Mouse (Mus musculus) stomach, embryonic 14.5 days (tissue): ENCODE measurements around the gene Atxn7l1. TPM values are rescaled to one million over a fixed set of nuclear protein-coding genes. Genes with fewer than 3 reads are reported as not detected.

Experiments
- ATAC-seq: fragments of 200-750 bp; cut with Nextera tagmentation; 2 replicates; pipeline ENCODE4 v1.8.0; 2017; ENCODE audit warnings: low read depth, moderate TSS enrichment; ENCODE audit not compliant: insufficient number of reproducible peaks, insufficient read depth, low FRiP score
- H3K27ac ChIP-seq: fragments of 300-500 bp; sonication (generic); 2 replicates; pipeline ENCODE4 v1.5.1; 2014; ENCODE audit warnings: mild to moderate bottlenecking, low read length, moderate library complexity, mixed read lengths
- H3K27me3 ChIP-seq: fragments of 300-500 bp; sonication (generic); 2 replicates; pipeline ENCODE4 v1.6.1; 2014; ENCODE audit warnings: low read length, control low read depth, mixed read lengths; ENCODE audit not compliant: control insufficient read depth, insufficient read depth
- H3K36me3 ChIP-seq: fragments of 300-500 bp; sonication (generic); 2 replicates; pipeline ENCODE4 v1.6.1; 2014; ENCODE audit warnings: mild to moderate bottlenecking, control low read depth, low read length, moderate library complexity, mixed read lengths; ENCODE audit not compliant: control insufficient read depth, insufficient read depth
- H3K4me1 ChIP-seq: fragments of 300-500 bp; sonication (generic); 2 replicates; pipeline ENCODE4 v1.6.1; 2014; ENCODE audit warnings: low read length, control low read depth, mixed read lengths; ENCODE audit not compliant: control insufficient read depth, insufficient read depth
- H3K4me2 ChIP-seq: fragments of 300-500 bp; sonication (generic); replicated peaks from 2 replicates; pipeline ENCODE4 v1.6.1; 2014; ENCODE audit warnings: low read depth, low read length, control low read depth
- H3K4me3 ChIP-seq: fragments of 300-500 bp; sonication (generic); 2 replicates; pipeline ENCODE4 v1.5.1; 2014; ENCODE audit warnings: low read depth, low read length, control low read depth
- H3K9ac ChIP-seq: fragments of 300-500 bp; sonication (generic); replicated peaks from 2 replicates; pipeline ENCODE4 v1.6.1; 2014; ENCODE audit warnings: low read depth, mild to moderate bottlenecking, control low read depth, low read length, moderate library complexity, mixed read lengths
- H3K9me3 ChIP-seq: fragments of 300-500 bp; sonication (generic); 2 replicates; pipeline ENCODE4 v1.6.1; 2016; ENCODE audit warnings: low read depth, low read length, control low read depth; ENCODE audit not compliant: control insufficient read depth
- WGBS: fragments of 180-500 bp; shearing (Covaris S2); extraction: QIAGEN DNeasy Blood & Tissue Kit; methylation state at CpG from one replicate; pipeline ENCODE4 v1.1.7; 2014; 5-methylcytosine and 5-hydroxymethylcytosine counted together
- polyA plus RNA-seq: library from polyadenylated mRNA; unstranded; fragments of >200 nt; fragmentation: Nextera tagmentation; extraction: Ambion mirVana; gene quantifications from 2 replicates; pipeline ENCODE4 v1.2.1, GENCODE M21; 2014

The Atxn7l1 gene
- polyA plus RNA-seq, 1 experiment from 2014 or later, result 21.5 TPM

DNA sequence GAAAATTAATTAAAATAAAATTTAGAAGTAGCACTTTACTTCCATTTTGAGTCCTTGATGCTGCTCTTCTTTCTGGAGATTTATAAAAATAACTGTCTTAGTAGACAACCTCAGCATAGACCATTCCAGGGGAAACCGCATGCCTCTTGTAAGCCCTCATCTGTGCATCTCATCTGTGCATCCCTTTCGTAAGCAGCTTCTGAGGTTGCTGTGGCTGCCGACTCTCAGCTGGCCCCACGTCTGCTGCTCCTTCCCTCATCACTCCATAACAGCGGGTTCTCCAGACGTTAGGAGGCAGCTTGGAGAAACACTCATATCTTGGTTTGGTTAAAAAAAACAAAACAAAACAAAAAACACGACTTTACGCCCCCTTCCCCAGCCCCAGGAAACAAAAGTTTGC lies 47.7 kb downstream of the Atxn7l1 start:
- no peak overlapping the region for H3K9ac ChIP-seq
- WGBS, result 68% methylated on average over 8 of the region's 8 CpGs
- ATAC-seq, result no peak

DNA sequence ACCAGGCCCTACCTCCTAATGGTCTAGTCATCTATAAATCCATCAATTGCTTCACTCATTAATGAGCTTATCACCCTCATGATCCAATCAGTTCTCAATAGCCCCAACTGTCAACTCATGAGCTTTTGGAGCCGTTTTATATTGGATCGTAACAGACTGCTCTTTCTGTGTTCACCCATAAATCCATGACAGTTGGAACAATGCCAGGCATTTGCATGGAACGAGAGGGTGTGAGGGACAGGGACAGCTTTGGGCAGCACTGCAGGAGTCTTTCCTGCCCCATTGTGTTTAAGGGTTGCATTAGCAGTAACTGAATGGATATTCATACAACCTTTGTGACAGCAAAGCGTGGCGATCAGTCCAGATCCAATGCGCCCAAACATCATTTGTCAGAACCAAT lies 49.8 kb downstream of the Atxn7l1 start:
- WGBS, result 71% methylated on average over 6 of the region's 6 CpGs
- Histone ChIP-seq H3K27ac (no peak overlapping the region), H3K27me3 (no peaks in the 10 kb centered on the region), H3K4me3 (no peak overlapping the region), H3K36me3 (no peaks in the 10 kb centered on the region), H3K4me2 (no peak overlapping the region), H3K4me1 (peaks cover 6% of the 10 kb centered on the region; the same call in 1 of the 2 replicates), H3K9ac (no peak overlapping the region), H3K9me3 (no peaks in the 10 kb centered on the region)
- no peak for ATAC-seq

More for the DNA sequence above, 47.7 kb downstream of the Atxn7l1 start:
- Histone ChIP-seq H3K4me2 (no peak overlapping the region), H3K27me3 (no peaks in the 10 kb centered on the region), H3K4me1 (peaks cover 6% of the 10 kb centered on the region; the same call in 1 of the 2 replicates), H3K27ac (no peak overlapping the region), H3K4me3 (no peak overlapping the region), H3K9me3 (no peaks in the 10 kb centered on the region), H3K36me3 (no peaks in the 10 kb centered on the region)

DNA sequence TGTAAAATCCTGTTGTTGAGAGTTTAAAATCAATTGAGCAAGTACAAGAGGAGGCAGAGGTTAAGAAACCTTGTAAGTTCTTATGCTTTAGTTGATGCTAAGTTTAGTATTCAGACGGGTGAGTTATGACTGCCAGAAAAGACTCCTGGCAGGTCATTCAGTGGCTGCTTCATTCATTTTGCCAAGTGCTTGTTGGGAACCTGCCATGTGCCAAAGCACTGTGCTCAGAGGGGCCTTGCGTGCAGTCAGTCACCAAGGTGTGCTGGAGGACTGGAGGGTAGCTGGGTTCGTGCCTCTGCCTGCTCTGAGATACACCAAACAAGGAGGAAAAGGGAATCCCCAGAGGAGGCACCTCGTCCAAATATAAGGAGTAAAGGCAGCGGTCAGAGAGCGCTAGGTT lies 50.3 kb downstream of the Atxn7l1 start:
- Histone ChIP-seq H3K36me3 (no peaks in the 10 kb centered on the region), H3K4me3 (no peak overlapping the region), H3K27ac (no peak overlapping the region), H3K4me1 (peaks cover 6% of the 10 kb centered on the region; the same call in 1 of the 2 replicates), H3K9me3 (no peaks in the 10 kb centered on the region), H3K4me2 (no peak overlapping the region), H3K27me3 (no peaks in the 10 kb centered on the region), H3K9ac (no peak overlapping the region)
- ATAC-seq, result no peak
- WGBS, result 84% methylated on average over 6 of the region's 6 CpGs

DNA sequence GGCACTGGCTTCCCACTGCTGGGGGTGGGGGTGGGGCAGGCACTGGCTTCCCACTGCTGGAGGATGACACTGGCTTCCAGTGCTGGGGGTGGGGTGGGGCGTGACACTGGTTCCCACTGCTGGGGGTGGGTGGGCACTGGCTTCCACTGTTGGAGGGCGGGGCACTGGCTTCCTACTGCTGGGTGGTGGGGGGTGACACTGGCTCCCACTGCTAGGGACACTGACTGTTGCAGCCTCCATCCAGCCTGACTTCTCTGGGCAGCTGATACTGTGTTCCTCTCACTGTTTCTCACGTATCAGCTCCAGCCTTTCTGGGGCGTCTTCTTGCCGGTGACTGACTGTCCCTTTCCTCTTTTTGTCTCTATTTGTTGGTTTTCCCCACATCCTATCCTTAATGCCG lies 53.6 kb downstream of the Atxn7l1 start:
- Histone ChIP-seq H3K36me3 (no peaks in the 10 kb centered on the region), H3K9me3 (no peaks in the 10 kb centered on the region), H3K27ac (no peak overlapping the region), H3K4me2 (no peak overlapping the region), H3K27me3 (no peaks in the 10 kb centered on the region), H3K4me1 (no peaks in the 10 kb centered on the region), H3K9ac (no peak overlapping the region), H3K4me3 (no peak overlapping the region)
- no peak for ATAC-seq
- WGBS, result 82% methylated on average over 6 of the region's 6 CpGs

DNA sequence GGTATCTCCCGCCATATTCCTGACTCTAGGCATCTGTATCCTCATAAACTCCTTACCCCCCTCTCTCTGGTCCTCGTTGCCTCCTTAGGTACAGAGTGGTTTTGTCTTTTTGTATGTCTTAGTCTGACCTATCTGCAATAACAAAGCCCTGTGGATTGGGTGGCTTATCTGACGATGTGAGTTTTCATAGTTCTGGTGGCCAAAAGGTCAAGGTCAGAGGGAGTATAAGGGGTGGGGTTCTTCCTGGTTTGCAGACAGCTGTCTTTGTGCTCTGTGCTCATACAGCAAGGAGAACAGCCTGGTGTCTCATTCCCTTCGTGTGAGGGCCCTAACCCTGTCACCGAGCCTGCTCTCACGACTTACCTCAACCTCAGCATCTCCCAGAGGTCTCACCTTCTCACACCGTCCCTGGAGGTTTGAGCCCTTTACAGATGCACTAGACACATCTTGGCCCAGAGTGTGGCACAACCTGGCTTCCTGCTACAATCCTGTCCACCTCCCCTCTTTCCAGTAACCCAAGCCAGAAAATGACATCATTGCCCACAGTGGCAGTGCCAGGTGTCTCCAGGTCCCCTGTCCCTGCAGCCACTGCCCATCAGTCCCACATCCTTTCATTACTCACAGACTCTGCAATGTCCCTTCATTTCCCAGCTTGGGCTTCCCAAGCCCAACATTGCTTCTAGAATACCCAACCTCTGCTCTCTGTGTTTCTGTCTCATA lies 54.2 kb downstream of the Atxn7l1 start:
- Histone ChIP-seq H3K9me3 (no peaks in the 10 kb centered on the region), H3K4me2 (no peak overlapping the region), H3K9ac (no peak overlapping the region), H3K4me3 (no peak overlapping the region), H3K36me3 (no peaks in the 10 kb centered on the region), H3K27ac (no peak overlapping the region), H3K27me3 (no peaks in the 10 kb centered on the region), H3K4me1 (no peaks in the 10 kb centered on the region)
- WGBS, result 66% methylated on average over 7 of the region's 7 CpGs
- no peak for ATAC-seq

DNA sequence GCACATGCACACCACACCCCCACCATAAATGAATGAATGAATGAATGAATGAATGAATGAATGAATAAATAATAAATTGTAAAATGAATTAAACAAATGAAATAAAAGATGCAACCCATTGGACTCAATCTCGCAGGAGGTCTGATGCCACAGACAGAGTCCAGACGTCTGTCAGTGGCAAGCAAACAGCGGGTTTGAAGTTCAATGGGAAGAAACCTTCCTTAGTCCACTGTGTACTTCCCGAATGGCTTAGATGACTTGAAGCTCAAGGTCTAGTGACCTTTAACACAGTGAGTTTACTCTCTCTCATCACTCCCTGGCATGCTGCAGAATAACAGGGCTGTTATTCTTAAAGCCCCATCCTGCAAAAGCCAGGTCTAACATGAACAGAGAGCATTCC lies 57.8 kb downstream of the Atxn7l1 start:
- Histone ChIP-seq H3K4me1 (no peaks in the 10 kb centered on the region), H3K4me2 (no peak overlapping the region), H3K9me3 (no peaks in the 10 kb centered on the region), H3K27me3 (no peaks in the 10 kb centered on the region), H3K4me3 (no peak overlapping the region), H3K9ac (no peak overlapping the region), H3K36me3 (no peaks in the 10 kb centered on the region), H3K27ac (no peak overlapping the region)
- WGBS, result 88% methylated on average over 4 of the region's 4 CpGs
- no peak for ATAC-seq

DNA sequence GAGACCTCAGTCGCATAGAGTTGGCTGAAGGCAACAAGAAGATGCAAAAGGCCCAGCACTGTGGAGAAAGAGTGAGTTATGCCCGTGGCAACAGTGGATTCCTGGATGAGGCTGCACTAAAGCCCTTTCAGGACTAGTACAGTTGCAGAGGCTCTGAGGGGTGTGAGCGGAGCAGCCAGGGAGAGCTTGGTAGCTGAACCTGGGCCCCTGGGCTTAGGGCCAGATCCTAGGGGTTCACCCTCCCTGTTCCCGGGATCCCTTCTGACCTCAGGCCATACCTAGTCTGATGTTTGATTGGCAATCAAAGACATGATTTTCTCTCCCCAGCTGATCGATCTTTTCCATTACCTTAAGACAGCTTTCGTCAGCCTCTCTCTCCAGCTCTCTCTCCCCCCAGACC lies 58.8 kb downstream of the Atxn7l1 start:
- Histone ChIP-seq H3K9ac (no peak overlapping the region), H3K27me3 (no peaks in the 10 kb centered on the region), H3K27ac (no peak overlapping the region), H3K4me3 (no peak overlapping the region), H3K4me2 (no peak overlapping the region), H3K9me3 (no peaks in the 10 kb centered on the region), H3K36me3 (no peaks in the 10 kb centered on the region), H3K4me1 (no peaks in the 10 kb centered on the region)
- ATAC-seq, result no peak
- WGBS, result 83% methylated on average over 6 of the region's 6 CpGs

DNA sequence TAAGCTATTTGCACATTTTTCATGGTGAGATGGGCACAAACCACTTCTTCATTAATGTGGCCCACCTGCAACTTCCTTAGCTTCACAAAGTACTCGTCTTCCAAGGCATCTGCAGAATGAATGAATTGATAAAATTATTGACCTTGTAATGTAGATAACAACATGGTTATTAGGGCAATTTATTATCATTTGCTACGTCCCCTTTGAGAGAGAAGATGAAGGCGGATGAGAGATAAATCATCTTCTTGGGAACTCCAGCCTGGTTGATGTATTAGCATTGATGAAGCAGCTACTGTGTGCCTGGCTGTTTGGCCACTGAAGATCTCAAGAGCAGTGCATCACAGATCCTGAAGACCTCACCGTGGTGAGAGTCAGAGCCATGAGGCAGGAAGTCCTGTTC lies 63.4 kb downstream of the Atxn7l1 start:
- Histone ChIP-seq H3K4me2 (no peak overlapping the region), H3K27ac (no peak overlapping the region)

More for the DNA sequence above, 63.4 kb downstream of the Atxn7l1 start:
- no peak overlapping the region for H3K9ac ChIP-seq
- no peak for ATAC-seq
- no peaks in the 10 kb centered on the region for H3K27me3 ChIP-seq
- no peak overlapping the region for H3K4me3 ChIP-seq
- WGBS, result 61% methylated on average over 4 of the region's 4 CpGs
- no peaks in the 10 kb centered on the region for H3K4me1 ChIP-seq
- H3K36me3 ChIP-seq, result no peaks in the 10 kb centered on the region
- H3K9me3 ChIP-seq, result no peaks in the 10 kb centered on the region
